Mouse (Mus musculus) brain, embryonic 14.5 days (tissue): ENCODE measurements at regions not wholly inside any gene's neighbourhood (a gene's known extent, or its start where the extent isn't known, plus 50 kb on each side); places are given as distances from the start of the nearest gene placed in this dataset.

Experiments used
- CTCF ChIP-seq: fragments of 200-500 bp; IDR thresholded peaks from 2 replicates; pipeline ENCODE4 v1.5.1; 2012; ENCODE audit warnings: inconsistent platforms, mild to moderate bottlenecking, moderate library complexity, borderline replicate concordance; ENCODE audit not compliant: insufficient read depth, insufficient read length; ENCODE audit errors: extremely low read depth
- POLR2A ChIP-seq: fragments of 200-500 bp; IDR thresholded peaks from 2 replicates; pipeline ENCODE4 v1.6.1; 2012; ENCODE audit warnings: mild to moderate bottlenecking, inconsistent platforms, borderline replicate concordance; ENCODE audit not compliant: poor library complexity, insufficient read depth, insufficient read length, severe bottlenecking; ENCODE audit errors: extremely low read depth

DNA sequence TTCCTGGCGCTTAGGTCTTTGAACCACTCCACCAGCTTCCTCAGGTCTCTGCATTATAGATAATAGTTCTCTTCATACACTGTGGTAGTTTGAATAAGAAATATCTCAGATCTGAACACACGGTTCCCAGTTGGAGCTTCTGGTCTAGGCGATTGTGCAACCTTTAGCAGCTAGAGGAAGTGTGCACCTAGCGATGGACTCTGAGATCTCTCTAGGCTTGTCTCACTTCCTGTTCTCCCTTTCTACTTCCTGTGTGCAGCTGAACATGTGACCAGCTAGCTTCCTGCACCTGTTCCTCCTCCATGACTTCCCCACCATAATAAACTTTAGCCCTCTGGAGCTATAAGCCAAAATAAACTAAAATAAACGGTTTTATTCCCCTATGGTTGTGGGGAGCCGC, 62.9 kb upstream of the Cdyl2 start:
- TF ChIP-seq CTCF (no peak), POLR2A (no peak)
